Mouse (Mus musculus): ENCODE measurements at regions not wholly inside any gene's neighbourhood (a gene's known extent, or its start where the extent isn't known, plus 50 kb on each side); places are given as distances from the start of the nearest gene placed in this dataset.

DNA sequence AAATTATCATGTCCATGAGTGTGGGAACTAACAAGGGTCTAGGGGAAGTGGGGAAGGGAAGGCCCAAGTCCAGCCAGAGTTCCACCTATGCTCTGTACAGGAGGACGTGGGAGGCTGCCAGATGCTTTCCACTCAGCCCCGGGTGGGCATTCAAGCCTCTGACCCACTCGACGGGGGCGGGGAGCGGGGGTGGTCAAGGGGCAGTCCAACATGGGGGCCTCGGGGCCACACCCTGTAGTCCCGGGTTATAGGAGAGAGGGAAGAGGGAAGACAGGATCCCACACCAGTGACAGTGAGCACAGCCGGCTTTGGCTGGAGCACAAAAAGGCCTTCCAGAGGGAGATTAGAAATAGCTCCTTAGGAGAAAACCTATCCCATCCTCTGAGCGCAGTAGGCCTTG, 283.1 kb upstream of the Ddi1 start:
- H3K36me3 ChIP-seq (ENCODE audit: control insufficient read depth, insufficient read depth, low read length) = no peaks in the 10 kb centered on the region
- 71% methylated on average over 10 of the region's 10 CpGs for WGBS
- H3K27me3 ChIP-seq (ENCODE audit: control insufficient read depth, insufficient read depth, low read length) = no peaks in the 10 kb centered on the region
- H3K9ac ChIP-seq (ENCODE audit: low read length) = no peak overlapping the region
- no peak overlapping the region for H3K27ac ChIP-seq (ENCODE audit: low read depth, low read length)
- H3K9me3 ChIP-seq (ENCODE audit: control insufficient read depth, low read length) = no peaks in the 10 kb centered on the region
- H3K4me1 ChIP-seq (ENCODE audit: control insufficient read depth, insufficient read depth, low read length) = no peaks in the 10 kb centered on the region
- no peak overlapping the region for H3K4me2 ChIP-seq
- DNase-seq (ENCODE audit: low spot score, missing footprints) (no peak), ATAC-seq (ENCODE audit: low FRiP score) (peak; percentile 54; the same call in 1 of the 2 replicates)
- H3K4me3 ChIP-seq (ENCODE audit: low read depth, low read length) = no peak overlapping the region

DNA sequence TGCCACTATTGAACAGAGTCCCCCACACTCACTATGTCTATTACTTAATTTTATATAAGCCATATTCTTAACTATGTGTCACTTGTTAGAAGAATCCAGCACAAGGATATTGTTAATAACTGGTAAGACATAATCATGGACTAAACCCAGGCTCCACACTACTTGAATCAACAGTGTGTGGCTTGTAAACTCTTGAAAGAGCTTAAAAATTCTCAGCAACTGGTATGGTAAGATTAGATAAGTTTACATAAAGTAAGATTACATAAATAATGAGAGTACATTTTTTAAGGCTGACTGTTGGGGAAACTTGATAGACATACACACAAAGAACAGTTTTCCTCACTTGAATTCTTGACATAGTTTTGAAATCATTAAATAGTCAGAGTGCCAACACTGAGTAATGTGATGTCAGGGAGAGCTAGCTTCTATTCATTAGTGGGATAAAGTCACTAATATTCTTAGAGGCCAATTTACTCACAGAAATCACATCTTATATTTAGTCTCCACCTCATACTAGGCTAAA, 270.6 kb upstream of the Ddi1 start:
- Histone ChIP-seq H3K27ac (ENCODE audit: low read depth, low read length) (no peak overlapping the region), H3K36me3 (ENCODE audit: control insufficient read depth, insufficient read depth, low read length) (no peaks in the 10 kb centered on the region), H3K4me2 (no peak overlapping the region), H3K27me3 (ENCODE audit: control insufficient read depth, insufficient read depth, low read length) (no peaks in the 10 kb centered on the region), H3K4me3 (ENCODE audit: low read depth, low read length) (no peak overlapping the region), H3K4me1 (ENCODE audit: control insufficient read depth, insufficient read depth, low read length) (no peaks in the 10 kb centered on the region), H3K9me3 (ENCODE audit: control insufficient read depth, low read length) (no peaks in the 10 kb centered on the region), H3K9ac (ENCODE audit: low read length) (no peak overlapping the region)
- no peak for DNase-seq (ENCODE audit: low spot score, missing footprints)
- no peak for ATAC-seq (ENCODE audit: low FRiP score)

DNA sequence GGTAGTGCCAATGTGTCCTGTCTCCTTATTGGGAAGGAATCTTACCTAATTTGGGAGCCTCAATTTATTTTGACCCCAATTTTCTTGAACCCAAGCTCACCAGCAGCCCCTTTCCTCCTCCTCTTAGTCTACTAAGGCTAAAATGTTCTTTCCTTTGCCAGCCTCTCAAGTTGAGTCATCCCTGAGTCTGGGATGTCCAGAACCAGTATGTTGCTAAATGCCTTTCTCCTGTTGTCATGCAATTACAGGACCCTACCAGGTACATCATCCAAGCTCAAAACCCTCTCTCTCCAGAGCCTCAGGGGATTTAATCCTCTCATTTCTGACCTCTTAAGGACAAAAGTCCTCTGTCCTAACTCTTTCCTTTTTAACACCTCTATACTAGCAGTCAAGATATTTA, 259.2 kb upstream of the Ddi1 start:
- Histone ChIP-seq H3K9me3 (ENCODE audit: control insufficient read depth, low read length) (no peaks in the 10 kb centered on the region), H3K27ac (ENCODE audit: low read depth, low read length) (no peak overlapping the region), H3K4me3 (ENCODE audit: low read depth, low read length) (no peak overlapping the region), H3K4me1 (ENCODE audit: control insufficient read depth, insufficient read depth, low read length) (no peaks in the 10 kb centered on the region), H3K4me2 (no peak overlapping the region), H3K27me3 (ENCODE audit: control insufficient read depth, insufficient read depth, low read length) (no peaks in the 10 kb centered on the region), H3K9ac (ENCODE audit: low read length) (no peak overlapping the region), H3K36me3 (ENCODE audit: control insufficient read depth, insufficient read depth, low read length) (no peaks in the 10 kb centered on the region)
- ATAC-seq (ENCODE audit: low FRiP score) (no peak), DNase-seq (ENCODE audit: low spot score, missing footprints) (no peak)

DNA sequence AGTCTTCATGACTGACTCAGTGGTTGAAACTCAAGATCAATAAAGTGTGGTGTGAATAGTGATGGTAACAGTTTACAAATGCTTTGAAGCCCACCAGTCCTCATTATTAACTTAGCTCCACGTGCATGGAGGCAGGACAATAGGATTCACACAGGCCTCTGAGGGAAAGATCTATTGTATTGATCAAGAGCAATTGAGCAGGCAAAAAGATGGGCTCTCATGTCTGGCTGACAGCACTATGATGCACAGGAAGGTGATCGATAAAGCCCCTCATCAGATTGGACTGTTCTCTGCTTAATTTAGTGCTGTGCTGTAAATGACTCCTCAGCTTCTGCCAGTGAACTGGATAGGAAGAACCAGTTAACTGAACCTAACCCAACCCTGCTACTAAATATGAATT, 247.5 kb upstream of the Ddi1 start:
- Histone ChIP-seq H3K27ac (ENCODE audit: low read depth, low read length) (no peak overlapping the region), H3K4me1 (ENCODE audit: control insufficient read depth, insufficient read depth, low read length) (no peaks in the 10 kb centered on the region), H3K27me3 (ENCODE audit: control insufficient read depth, insufficient read depth, low read length) (no peaks in the 10 kb centered on the region), H3K9me3 (ENCODE audit: control insufficient read depth, low read length) (no peaks in the 10 kb centered on the region), H3K4me3 (ENCODE audit: low read depth, low read length) (no peak overlapping the region), H3K9ac (ENCODE audit: low read length) (no peak overlapping the region), H3K4me2 (no peak overlapping the region), H3K36me3 (ENCODE audit: control insufficient read depth, insufficient read depth, low read length) (no peaks in the 10 kb centered on the region)
- 62% methylated on average over 2 of the region's 2 CpGs for WGBS
- ATAC-seq (ENCODE audit: low FRiP score) (0 out of 2 replicates have a peak, but pooled peaks have one; percentile 44), DNase-seq (ENCODE audit: low spot score, missing footprints) (no peak)

DNA sequence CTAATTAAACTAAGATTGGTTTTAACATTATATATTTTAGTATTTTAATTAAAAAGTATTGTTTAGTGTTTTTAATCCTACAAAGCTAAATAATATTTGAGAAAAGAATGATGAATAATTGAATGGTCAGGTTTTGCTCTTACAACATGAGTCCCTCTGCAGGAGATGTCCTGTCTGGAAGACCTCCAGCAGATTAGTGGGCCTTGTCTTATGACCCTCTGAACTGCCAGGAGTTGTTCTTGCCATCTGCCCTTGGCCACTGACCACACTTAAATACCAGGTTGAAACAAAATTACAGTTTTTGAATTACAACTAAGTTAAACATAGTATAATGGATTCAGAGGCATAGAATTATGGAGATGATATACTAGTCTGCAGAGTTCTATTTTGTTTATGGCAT, 228.1 kb upstream of the Ddi1 start:
- DNase-seq (ENCODE audit: low spot score, missing footprints) (no peak), ATAC-seq (ENCODE audit: low FRiP score) (no peak)
- no peak overlapping the region for H3K9ac ChIP-seq (ENCODE audit: low read length)
- no peak overlapping the region for H3K27ac ChIP-seq (ENCODE audit: low read depth, low read length)
- H3K4me2 ChIP-seq = no peak overlapping the region
- no peaks in the 10 kb centered on the region for H3K4me1 ChIP-seq (ENCODE audit: control insufficient read depth, insufficient read depth, low read length)
- no peaks in the 10 kb centered on the region for H3K36me3 ChIP-seq (ENCODE audit: control insufficient read depth, insufficient read depth, low read length)
- no peaks in the 10 kb centered on the region for H3K27me3 ChIP-seq (ENCODE audit: control insufficient read depth, insufficient read depth, low read length)
- H3K4me3 ChIP-seq (ENCODE audit: low read depth, low read length) = no peak overlapping the region
- no peaks in the 10 kb centered on the region for H3K9me3 ChIP-seq (ENCODE audit: control insufficient read depth, low read length)

DNA sequence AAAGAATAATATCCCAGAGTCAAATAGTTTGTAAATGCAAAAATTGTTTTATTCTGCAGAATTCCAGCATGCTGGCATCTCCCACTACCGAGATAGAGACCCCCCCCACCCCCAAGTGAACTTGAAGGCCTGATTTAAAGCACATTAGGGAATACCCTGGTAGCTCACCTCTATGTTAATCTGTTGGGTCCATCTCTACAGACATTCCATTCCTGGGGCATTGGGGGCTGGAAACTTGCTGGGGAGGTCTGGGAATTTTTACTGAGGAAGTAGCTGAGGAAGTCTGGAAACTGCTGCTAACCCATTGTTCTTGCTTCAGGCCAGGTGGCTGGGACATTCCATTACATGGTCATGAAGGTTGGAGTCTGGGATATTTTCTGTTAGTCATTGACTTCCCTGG, 210.8 kb upstream of the Ddi1 start:
- Histone ChIP-seq H3K4me2 (no peak overlapping the region), H3K9ac (ENCODE audit: low read length) (no peak overlapping the region), H3K27me3 (ENCODE audit: control insufficient read depth, insufficient read depth, low read length) (no peaks in the 10 kb centered on the region), H3K9me3 (ENCODE audit: control insufficient read depth, low read length) (no peaks in the 10 kb centered on the region), H3K36me3 (ENCODE audit: control insufficient read depth, insufficient read depth, low read length) (no peaks in the 10 kb centered on the region), H3K4me1 (ENCODE audit: control insufficient read depth, insufficient read depth, low read length) (no peaks in the 10 kb centered on the region), H3K4me3 (ENCODE audit: low read depth, low read length) (no peak overlapping the region), H3K27ac (ENCODE audit: low read depth, low read length) (no peak overlapping the region)
- ATAC-seq (ENCODE audit: low FRiP score) (no peak), DNase-seq (ENCODE audit: low spot score, missing footprints) (no peak)
- WGBS = 65% methylated on average over 1 of the region's 1 CpGs

DNA sequence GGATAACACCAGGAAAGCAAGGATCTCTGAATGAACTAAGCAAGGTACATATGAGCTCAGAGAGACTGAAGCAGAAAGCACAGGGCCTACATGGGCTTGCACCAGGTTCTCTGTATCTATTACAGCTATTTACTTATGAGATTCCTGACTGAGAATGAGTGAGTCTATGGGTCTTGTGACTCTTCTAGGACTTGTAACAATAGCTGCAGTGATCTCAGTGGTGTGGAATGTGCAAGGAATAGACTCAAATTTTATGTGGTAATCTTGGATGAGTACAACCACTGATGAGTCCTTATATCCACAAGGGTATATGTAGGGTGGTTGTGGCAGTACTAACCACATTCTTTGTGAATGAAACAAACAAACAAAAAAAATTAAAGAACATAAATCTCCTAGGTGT, 184.9 kb upstream of the Ddi1 start:
- ATAC-seq (ENCODE audit: low FRiP score) = no peak
- Histone ChIP-seq H3K36me3 (ENCODE audit: control insufficient read depth, insufficient read depth, low read length) (no peaks in the 10 kb centered on the region), H3K9ac (ENCODE audit: low read length) (no peak overlapping the region), H3K27ac (ENCODE audit: low read depth, low read length) (no peak overlapping the region), H3K4me2 (no peak overlapping the region), H3K9me3 (ENCODE audit: control insufficient read depth, low read length) (no peaks in the 10 kb centered on the region), H3K27me3 (ENCODE audit: control insufficient read depth, insufficient read depth, low read length) (no peaks in the 10 kb centered on the region), H3K4me1 (ENCODE audit: control insufficient read depth, insufficient read depth, low read length) (no peaks in the 10 kb centered on the region), H3K4me3 (ENCODE audit: low read depth, low read length) (no peak overlapping the region)
- DNase-seq (ENCODE audit: low spot score, missing footprints) = no peak

DNA sequence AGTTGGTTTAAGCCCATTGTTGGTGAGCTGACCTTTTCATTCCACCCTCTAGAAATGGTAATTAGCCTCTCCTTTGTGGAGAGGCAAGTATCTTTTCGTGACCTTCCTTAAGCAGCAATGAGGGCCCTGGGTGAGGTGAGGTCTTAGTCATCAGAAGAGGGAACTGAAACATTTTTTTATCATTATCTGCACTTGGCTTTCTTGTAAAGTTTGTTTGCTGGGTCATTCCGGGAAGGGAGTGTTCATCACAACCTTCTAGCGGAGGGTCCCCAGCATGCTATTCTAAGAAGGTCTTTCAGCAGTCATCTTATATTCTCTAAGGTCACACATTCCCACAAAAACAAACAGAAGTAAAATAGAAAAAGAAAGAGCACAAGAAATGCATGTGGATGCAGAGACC, 165.6 kb upstream of the Ddi1 start:
- no peak overlapping the region for H3K4me3 ChIP-seq (ENCODE audit: low read depth, low read length)
- H3K36me3 ChIP-seq (ENCODE audit: control insufficient read depth, insufficient read depth, low read length) = no peaks in the 10 kb centered on the region
- whole genome bisulfite sequencing = 76% methylated on average over 3 of the region's 3 CpGs
- no peak overlapping the region for H3K9ac ChIP-seq (ENCODE audit: low read length)
- H3K27me3 ChIP-seq (ENCODE audit: control insufficient read depth, insufficient read depth, low read length) = no peaks in the 10 kb centered on the region
- no peak overlapping the region for H3K4me2 ChIP-seq
- no peaks in the 10 kb centered on the region for H3K9me3 ChIP-seq (ENCODE audit: control insufficient read depth, low read length)
- H3K27ac ChIP-seq (ENCODE audit: low read depth, low read length) = no peak overlapping the region
- DNase-seq (ENCODE audit: low spot score, missing footprints) = no peak
- no peaks in the 10 kb centered on the region for H3K4me1 ChIP-seq (ENCODE audit: control insufficient read depth, insufficient read depth, low read length)
- ATAC-seq (ENCODE audit: low FRiP score) = no peak

DNA sequence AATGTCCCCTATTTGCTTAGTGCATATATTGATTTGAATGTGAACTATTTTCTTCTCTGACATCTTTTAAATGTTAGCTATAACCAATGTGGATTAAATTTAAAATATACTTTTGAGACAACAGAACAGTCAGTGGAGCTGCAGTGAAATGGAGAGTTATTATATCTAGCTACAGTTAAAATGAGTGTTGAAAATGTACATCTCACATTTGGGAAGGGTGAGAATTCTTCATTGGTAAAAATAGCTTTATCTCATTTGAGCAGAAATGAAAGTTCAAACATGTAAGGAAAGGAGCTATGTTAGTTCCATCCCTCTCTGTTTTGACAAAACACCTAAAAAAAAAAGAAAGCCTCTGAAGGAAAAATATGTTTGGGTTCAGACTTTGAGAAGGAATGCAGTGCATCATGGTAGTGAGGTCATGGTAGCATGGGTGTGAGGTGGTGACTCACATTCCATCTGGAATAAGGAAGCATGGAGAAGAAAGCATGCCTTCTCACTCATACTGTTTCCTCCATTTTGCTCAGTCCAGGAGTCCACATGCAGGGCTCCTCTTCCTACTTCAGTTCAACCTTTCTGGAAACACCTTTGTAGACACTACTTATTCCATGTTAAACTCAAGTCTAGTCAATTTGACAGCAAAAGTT, 164.3 kb upstream of the Ddi1 start:
- Histone ChIP-seq H3K4me2 (no peak overlapping the region), H3K9me3 (ENCODE audit: control insufficient read depth, low read length) (no peaks in the 10 kb centered on the region), H3K4me3 (ENCODE audit: low read depth, low read length) (no peak overlapping the region), H3K27me3 (ENCODE audit: control insufficient read depth, insufficient read depth, low read length) (no peaks in the 10 kb centered on the region), H3K9ac (ENCODE audit: low read length) (no peak overlapping the region), H3K36me3 (ENCODE audit: control insufficient read depth, insufficient read depth, low read length) (no peaks in the 10 kb centered on the region), H3K27ac (ENCODE audit: low read depth, low read length) (no peak overlapping the region), H3K4me1 (ENCODE audit: control insufficient read depth, insufficient read depth, low read length) (no peaks in the 10 kb centered on the region)
- DNase-seq (ENCODE audit: low spot score, missing footprints) (no peak), ATAC-seq (ENCODE audit: low FRiP score) (no peak)

DNA sequence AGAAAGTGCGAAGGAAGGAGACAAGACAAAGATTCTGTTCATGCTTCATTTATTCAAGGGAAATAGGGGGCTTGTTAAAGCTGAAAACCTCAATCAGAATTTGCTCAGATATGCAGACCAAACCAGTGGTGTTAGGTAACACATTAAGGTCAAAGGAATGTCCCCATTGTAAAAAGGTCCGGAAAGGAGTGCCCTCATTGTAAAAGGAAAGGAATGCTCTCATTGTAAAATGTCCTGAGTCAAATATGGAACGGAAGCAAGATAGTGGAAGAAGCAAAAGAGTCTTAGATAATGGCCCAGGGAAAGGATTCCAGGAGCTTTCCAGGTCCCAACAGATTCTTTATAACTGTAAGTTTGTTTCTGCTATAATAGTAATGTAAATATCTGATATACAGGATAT, 161.2 kb upstream of the Ddi1 start:
- Histone ChIP-seq H3K4me2 (no peak overlapping the region), H3K9ac (ENCODE audit: low read length) (no peak overlapping the region), H3K27ac (ENCODE audit: low read depth, low read length) (no peak overlapping the region), H3K9me3 (ENCODE audit: control insufficient read depth, low read length) (no peaks in the 10 kb centered on the region), H3K36me3 (ENCODE audit: control insufficient read depth, insufficient read depth, low read length) (no peaks in the 10 kb centered on the region), H3K4me1 (ENCODE audit: control insufficient read depth, insufficient read depth, low read length) (no peaks in the 10 kb centered on the region), H3K27me3 (ENCODE audit: control insufficient read depth, insufficient read depth, low read length) (no peaks in the 10 kb centered on the region), H3K4me3 (ENCODE audit: low read depth, low read length) (no peak overlapping the region)
- no peak for DNase-seq (ENCODE audit: low spot score, missing footprints)
- WGBS = 69% methylated on average over 3 of the region's 3 CpGs
- no peak for ATAC-seq (ENCODE audit: low FRiP score)

All from midbrain, embryonic 11.5 days (tissue).